Mouse (Mus musculus) heart, postnatal 10 days (tissue): Measurements from ENCODE around the gene Ndufv1. TPM values are rescaled to one million over a fixed set of nuclear protein-coding genes. Genes with fewer than 3 reads are reported as not detected.
A peak's percentile ranks its signal among the peaks of the same experiment; 100 is the strongest.
"Not testable (repeated sequence)": the region's sequence is repeated elsewhere in the genome, so short reads cannot be mapped to it uniquely, and the experiment has no call there.

Source experiments
- DNase-seq, 2 experiments: peaks; one replicate each; pipeline ENCODE4 v3.0.0; 2021
- intact Hi-C: fragments of 180-260 bp; cut with DNase I; formaldehyde crosslinking; loops from one replicate; pipeline ENCODE4 v1.15.1; 2025
- total RNA-seq, 2 experiments: library from RNA; stranded (reverse); gene quantifications; 2 replicates each; pipeline ENCODE4 v1.2.3; 2021

Gene Ndufv1
- total RNA-seq, 2 experiments from 2014 or later: 960 to 987 TPM

DNA sequence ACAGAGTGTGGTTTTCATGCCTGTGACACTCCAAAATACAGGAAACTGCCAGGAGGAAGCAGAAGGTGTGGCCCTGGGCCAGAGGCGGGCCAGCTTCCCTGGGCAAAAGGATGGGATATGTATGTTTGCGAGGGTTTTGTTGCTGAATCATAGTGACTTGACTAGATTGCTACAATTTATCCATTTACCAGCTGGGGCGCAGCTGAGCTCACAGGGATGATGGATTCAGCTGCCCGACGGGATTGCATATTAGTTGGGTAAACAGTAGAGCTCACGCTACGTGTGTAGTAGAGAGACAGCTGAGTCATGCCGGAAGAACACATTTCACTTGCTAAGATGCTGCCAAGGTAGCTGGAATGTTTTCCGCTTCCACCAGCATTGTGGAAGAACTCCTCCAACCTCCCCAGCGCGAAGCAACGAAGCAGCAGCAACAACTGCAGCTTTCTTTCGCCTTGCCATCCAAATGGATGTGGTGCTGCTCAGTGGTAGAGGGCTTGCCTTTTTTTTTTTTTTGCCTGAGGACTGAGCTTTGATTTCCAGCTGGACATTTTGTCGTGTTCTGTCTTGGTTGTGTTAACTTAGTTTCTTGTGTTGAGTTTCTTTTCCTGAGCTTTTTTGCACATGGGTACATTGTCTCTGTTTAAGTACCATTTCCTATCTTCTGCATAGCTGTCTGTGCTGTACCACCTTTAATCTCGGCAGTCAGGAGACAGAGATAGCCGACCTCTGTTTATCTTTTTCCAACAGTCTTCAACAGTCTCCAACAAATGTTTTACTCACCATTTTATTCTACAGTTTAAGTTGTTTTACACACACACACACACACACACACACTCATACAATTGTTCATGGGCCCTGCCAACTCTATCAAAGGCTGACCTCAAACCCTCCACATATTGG is 33.6 kb upstream of the Ndufv1 start, which contains the start of gene Gstp2:
Gene Gstp2, minus strand, starts transcription at position 58 of the 900 bp plus-strand sequence.
- DNase-seq: peak; percentile 86 to 88
- intact Hi-C loops: no loop called here

DNA sequence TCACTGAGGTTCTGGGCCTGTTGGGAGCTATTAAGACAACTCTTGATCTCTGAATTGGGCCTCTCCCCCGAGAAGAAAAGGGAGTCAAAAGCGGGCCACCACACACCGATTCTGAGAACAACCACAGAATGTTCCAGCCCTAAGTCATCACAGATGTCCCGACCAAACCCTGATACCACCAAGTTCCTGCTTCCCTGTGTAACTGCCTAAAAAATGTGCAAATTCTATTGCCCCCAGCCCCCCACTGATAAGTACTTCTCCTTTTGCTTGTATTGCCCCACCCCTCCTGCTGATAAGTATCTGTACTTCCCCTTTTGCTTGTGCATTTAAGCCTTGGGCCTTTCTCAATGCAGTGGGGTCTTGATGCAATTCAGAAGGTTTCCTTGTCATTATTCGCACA is 31.5 kb upstream of the Ndufv1 start:
- DNase-seq, intact Hi-C loops: not testable (repeated sequence)

DNA sequence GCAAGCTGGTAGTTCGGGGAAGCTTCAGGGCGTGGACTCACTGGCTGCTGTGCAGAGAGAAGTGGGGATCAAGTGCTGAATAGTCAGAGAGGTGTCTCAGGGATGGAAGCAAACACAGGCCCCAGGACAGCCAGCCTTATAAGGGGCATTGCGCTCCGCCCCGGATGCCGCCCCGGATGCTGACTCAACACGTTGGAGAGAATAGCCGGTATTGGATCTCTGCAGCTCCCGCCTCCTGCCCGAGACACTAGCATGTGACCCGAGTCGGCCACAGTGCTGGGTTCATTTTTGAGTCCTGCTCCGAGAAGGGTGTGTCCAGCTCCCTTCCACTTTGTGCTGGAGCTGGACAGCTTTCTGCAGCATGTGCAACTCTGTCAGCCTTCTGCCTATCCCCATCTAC is 29.5 kb upstream of the Ndufv1 start:
- peak; percentile 46 to 67 for DNase-seq
- intact Hi-C loops: no loop called here

DNA sequence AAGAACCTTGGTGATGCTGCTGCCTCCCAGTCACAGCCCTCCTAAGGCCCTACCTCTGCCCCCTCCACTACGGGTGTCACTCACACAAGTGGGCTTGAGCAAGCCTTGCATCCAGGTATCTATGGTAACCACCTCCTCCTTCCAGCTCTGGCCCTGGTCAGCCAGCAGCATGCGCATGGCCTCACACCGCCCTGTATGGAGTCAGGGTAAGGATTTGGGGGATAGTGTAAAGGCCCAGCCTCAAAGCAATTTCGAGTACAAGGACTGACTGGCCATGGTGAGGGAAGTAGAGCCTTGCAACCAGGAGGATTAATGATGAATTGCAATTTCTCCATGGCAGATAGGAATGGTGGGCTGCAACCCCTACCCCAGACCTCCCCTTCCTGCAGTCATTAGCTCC is 28.9 kb upstream of the Ndufv1 start:
- intact Hi-C loops, DNase-seq: not testable (repeated sequence)

DNA sequence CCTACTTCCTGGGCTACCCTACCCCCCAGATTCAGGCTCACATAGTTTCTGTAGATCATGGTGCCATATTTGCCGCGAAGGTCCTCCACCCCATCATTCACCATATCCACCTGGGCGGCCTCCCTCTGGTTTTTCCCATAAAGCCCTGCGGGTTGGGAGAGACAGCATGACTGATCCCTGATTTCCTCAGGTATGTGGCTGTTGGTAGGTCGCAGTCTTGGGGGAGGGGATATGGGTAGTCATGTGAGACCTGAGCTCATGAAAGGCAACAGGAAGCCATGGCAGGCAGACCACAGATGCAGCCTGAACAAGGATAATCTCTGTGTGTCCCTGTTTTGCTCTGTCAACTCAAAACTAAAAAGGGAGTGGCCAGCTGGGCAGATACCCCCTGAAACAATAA is 28.3 kb upstream of the Ndufv1 start:
- DNase-seq, intact Hi-C loops: not testable (repeated sequence)

DNA sequence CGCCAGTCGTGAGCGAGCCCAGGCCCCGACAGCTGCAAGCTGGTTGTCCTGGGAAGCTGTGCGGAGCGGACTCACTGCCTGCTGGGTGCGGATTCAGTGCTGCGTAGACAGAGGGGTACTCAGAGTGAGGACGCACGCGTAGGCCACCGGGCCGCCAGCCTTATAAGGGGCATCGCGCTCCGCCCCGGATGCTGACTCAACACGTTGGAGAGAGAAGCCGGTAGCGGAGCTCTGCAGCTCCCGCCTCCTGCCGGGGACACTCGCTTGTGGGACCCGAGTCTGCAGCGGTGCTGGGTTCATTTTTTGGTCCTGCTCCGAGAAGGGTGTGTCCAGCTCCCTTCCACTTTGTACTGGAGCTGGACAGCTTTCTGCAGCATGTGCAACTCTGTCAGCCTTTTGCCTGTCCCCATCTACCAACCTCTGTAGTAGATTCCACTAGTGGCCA is 25.2 kb upstream of the Ndufv1 start, which contains the start of gene Gstp1:
Gene Gstp1, minus strand, starts transcription at position 198 of the 445 bp plus-strand sequence.
- peak; percentile 92 for DNase-seq
- intact Hi-C loops: no loop called here

DNA sequence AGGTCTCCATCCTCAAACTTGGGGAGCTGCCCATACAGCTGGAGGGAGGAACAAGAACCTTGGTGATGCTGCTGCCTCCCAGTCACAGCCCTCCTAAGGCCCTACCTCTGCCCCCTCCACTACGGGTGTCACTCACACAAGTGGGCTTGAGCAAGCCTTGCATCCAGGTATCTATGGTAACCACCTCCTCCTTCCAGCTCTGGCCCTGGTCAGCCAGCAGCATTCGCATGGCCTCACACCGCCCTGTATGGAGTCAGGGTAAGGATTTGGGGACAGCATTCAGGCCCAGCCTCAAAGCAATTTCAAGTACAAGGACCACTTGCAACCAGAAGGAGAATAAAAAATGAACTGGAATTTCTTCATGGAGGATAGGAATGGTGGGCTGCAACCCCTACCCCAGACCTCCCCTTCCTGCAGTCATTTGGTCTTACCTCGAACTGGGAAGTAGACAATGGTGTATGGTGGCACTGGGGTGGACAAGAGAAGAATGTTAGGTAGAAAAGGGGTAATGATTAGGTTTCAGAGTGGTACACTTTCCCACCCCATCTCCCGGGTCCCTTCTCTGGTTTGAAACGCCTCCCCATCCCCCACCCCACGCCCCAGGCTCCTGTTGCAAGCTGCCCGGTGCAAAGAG is 24.7 kb upstream of the Ndufv1 start:
- intact Hi-C loops, DNase-seq: not testable (repeated sequence)

DNA sequence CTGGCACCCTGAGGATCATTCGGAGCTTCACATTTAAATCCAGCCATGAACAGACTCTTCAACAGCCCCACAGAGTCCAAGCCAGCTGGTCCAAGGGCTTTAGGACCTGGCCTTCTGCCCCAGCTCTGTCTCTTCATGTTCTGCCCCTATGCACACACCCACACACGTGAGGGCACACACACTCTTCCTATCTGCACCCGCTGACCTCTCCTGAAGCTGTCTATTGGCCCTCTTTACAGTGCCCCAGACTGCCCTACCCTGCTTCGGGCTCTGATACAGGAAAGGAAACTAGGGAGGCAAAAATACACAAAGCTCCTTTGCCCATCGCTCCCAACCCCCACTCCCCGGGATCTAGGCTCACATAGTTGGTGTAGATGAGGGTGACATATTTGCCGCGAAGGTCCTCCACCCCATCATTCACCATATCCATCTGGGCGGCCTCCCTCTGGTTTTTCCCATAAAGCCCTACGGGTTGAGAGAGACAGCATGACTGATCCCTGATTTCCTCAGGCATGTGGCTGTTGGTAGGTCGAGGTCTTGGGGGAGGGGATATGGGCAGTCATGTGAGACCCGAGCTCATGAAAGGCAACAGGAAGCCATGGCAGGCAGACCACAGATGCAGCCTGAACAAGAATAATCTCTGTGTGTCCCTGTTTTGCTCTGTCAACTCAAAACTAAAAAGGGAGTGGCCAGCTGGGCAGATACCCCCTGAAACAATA is 23.9 kb upstream of the Ndufv1 start:
- DNase-seq: no peak
- intact Hi-C loops: no loop called here

DNA sequence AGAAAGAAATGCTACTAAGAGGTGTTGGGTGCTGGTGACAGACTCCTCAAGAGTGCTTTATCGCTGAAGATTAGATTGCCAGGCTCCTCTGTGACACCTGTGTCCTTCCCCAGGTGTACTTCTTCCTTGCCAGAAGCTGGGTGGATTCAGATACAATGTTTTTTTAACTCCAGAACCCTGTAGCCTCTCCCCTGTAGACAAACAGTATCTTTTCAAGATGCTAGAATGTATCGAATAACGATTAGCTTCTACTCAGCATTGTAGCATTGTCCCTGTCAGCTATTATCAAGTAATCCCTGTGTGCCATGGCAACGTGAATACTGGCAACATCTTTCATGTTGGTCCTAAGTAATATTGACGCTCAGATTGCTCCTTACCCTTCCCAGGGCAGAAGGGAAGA is 21.1 kb upstream of the Ndufv1 start:
- DNase-seq: no peak
- intact Hi-C loops: no loop called here

DNA sequence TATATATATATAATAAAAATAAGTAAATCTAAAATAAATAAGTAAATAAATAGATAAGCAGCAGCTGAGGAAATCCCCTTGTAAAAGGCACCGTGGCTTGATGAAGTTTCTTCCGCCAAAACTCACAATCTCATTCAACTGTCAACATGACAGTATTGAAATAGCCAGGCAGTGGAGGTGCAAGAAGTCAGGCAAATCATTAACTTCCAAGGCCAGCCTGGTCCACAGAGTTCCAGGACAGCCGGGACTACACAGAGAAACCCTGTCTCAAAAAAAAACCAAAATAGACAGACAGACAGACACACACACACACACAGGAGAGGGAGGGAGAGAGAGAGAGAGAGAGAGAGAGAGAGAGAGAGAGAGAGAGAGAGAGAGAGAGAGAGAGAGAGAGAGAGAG is 20.7 kb upstream of the Ndufv1 start:
- intact Hi-C loops: no loop called here
- DNase-seq: no peak

DNA sequence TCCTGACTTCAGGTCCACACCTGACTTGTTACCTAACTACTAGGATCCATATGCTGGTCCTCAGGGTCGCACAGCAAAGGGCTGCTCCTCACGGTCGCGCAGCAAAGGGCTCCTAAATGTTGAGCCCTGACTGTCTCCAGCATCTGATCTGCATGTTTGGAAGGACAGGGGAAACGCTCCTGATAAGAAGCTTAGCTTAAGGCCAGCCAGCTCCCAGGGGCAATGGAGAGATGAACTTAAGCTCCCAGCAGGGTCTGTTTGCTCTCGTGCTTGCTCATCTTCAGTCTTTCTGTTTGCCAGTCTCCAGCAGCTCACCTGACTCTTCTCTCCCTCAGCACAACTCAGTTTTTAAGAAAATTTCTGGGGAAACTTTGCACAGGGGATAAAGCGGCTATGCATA is 20.1 kb upstream of the Ndufv1 start:
- DNase-seq: no peak
- intact Hi-C loops: no loop called here

DNA sequence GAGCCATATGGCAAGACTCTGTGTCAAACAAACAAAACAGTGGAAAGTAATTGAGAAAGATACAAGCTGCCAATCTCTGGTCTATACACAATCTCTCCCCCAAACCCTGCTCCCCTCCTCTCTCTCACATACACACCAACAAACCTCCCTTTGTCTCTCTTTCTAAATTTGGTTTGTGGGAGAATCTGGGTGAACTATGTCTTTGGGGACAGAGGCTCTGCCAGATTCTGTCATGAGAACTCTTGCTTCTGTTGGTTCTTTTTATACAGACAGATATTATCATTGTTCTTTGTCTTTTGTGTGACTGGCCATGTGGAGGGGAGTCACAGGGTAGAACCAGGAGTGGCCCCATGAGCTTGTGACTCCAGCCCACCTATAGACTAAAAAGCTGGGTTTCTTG is 15.0 kb upstream of the Ndufv1 start:
- no peak for DNase-seq
- intact Hi-C loops: no loop called here

DNA sequence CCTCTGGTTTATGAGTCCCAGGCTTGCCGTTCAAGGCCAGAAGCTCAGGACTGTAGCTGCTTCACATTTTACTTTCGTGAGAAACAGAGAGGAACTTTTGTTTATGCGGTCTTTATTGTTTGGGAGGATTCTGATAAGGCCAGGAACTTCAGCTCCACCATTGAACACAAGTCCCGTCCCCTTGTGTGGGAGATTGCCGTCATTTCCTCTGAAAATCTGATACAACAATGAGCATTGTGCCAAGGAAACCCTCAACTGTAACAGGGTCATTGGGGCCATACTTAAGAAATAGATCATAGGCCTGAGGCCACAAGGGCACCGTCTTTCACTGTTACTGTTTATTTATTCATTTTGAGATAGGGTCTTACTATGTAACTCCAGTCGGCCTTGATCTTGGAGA is 10.6 kb upstream of the Ndufv1 start:
- DNase-seq: no peak
- intact Hi-C loops: no loop called here

DNA sequence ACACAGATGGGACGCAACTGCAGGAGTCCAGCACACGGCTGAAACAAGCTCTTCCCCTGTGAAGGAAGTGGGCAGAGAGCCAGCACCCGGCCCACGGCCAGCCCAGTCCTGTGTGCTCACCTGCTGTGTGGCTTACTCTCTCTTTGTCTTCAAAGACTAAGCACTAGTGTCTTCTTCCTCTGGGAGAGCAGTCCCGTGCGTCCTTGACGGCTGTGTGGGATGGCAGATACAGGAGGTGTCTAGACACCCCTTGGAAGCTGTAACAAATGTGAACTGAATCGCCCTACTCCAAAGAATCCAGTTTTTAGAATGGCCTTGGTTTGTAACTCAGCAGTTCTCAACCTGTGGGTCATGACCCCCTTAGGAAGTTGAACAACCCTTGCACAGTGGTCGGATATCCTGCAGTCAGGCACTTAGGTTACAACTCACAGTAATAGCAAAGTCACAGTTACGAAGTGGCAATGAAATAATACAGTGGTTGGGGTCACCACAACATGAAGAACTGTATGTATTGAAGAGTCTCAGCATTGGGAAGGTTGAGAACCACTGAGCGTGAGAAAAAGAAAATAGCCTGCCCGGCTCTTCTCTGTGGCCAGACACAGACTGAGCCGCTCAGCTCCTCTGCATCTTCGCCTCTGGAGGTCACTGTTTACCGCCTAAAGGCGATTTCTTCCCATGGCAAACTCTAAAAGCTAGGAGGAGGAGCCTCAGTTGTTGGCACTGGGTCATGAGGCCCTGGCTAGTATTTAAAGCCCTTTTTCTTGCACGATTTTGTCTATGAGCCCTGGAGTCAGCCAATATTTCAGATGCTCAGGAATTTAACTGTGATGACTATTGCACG is 6.4 kb upstream of the Ndufv1 start:
- DNase-seq: peak; percentile 92 to 93
- intact Hi-C loops: loop anchor here (1.0 to 5.0 kb wide), 4 partner anchors 28 to 208 kb away; partner anchors contain the start of genes Cabp2 and Coro1b

DNA sequence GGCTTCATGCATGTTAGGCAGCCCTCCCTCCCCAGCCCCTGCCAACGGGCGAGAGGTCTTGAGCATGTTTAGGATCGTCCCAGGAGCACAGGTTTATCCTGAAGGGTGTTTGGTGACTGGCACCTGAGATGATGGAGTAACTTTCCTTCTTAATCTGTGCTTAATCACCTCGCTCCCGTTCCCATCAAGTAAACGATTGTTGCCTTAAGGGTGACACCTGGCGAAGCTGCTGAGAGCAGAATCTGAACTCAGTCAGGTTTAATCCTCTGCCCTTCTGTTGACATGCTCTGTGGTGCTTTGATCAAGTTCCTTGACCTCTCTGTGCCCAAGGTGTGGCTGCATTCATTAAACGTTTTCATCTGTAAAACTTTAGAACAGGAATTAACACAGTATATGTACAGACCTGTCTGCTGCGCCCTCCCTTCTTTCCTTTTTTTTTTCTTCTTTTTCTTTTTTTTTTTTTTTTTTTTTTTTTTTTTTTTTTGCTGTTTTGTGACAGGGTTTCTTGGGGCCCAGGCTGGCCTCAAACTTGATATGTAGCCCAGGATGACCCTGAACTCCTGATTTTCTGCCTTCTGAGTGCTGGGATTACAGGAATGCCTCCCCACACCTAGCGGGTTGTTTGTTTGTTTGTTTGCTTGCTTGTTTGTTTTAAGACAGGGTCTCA is 5.4 kb upstream of the Ndufv1 start:
- intact Hi-C loops: loop anchor here (5.0 kb wide), 3 partner anchors 64 to 209 kb away; partner anchors contain the start of genes Cabp2 and Coro1b

DNA sequence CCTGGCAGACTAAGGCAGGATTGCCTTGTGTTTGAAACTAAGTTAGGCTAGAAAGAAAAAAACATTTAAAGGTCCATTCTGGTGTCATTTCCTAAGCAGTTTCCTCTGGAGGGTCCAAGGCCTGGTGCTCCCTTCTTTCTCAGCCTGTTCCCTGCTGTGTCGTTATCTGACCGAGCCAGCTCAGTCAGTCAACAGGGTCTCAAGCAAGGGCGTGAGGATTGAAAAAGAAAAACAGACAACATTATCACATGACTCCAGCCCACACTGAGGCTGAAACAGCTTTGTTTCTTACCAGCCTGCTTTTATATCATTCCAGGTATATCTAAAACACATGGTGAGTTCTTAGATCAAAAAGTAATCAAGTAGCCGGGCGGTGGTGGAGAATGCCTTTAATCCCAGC is 3.0 kb upstream of the Ndufv1 start:
- intact Hi-C loops: loop anchor here (5.0 kb wide), 3 partner anchors 67 to 212 kb away; partner anchors contain the start of genes Cabp2 and Coro1b

More for the DNA sequence above, 5.4 kb upstream of the Ndufv1 start:
- DNase-seq: no peak

DNA sequence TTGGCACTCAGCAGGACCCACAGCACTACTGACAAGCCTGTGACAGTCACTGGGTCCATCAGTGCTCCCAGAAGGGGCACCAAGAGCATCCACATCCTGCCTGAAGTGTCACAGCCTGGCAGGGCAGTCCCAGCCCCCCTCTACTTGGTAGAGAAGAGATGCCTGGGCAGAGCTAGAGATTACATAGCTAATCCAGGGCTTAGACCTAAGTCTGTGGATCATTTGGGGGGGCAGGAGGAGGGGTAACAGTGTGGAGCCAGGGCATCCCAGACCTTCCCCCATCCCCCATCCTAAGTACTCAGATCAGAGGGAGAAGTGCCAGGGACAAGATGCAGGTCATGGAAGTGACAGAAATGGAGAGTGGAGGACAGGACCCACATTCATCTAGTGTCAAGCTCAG is 2.2 kb upstream of the Ndufv1 start:
- intact Hi-C loops: loop anchor here (5.0 kb wide), 3 partner anchors 67 to 212 kb away; partner anchors contain the start of genes Cabp2 and Coro1b
- no peak for DNase-seq

More for the DNA sequence above, 3.0 kb upstream of the Ndufv1 start:
- DNase-seq: no peak

DNA sequence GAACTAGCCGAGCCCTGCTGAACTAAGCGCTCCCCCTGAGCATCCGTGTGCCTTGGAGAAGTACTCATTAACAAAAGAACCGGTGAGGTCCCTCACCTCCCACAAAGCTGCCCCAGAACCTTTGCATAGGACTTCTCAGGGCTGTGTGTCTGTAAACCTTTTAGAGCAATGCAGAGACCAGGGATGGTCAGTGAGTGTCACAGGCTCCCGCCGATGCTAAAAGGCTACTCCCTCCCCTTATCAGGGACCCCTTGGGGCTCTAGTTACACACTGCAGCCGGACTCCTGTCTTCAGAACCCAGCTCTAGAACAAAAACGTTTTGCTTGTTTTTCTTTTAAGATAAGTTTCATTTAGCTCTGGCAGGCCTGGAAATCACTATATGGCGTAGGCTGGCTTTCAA is 460 bp upstream of the Ndufv1 start:
- intact Hi-C loops: no loop called here
- DNase-seq: no peak

DNA sequence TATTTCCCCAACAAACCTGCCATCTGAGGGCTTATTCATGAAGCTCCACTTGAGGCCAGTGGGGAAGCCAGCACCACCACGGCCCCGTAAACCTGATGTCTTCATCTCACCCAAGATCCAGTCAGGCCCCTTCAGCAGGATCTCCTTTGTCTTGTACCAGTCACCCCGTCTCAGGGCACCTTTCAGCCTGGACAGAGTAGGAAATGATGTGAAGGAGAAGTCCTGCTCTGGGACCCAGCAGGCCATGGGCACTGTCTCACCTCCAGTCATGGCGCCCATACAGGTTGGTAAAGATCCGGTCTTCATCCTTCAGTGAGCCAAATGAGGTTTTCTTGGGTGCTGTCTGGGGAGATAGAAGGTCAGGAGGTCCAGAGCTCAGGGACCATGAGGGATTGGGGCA is 1.5 kb downstream of the Ndufv1 start:
- intact Hi-C loops: no loop called here

More for the DNA sequence above, 1.5 kb downstream of the Ndufv1 start:
- DNase-seq: no peak
